Mouse (Mus musculus) forebrain, embryonic 16.5 days (tissue): ENCODE measurements around the gene Disp1. TPM values are rescaled to one million over a fixed set of nuclear protein-coding genes. Genes with fewer than 3 reads are reported as not detected.

Experiments
- ATAC-seq: fragments of 200-750 bp; cut with Nextera tagmentation; 2 replicates; pipeline ENCODE4 v1.8.0; 2017; ENCODE audit warnings: mild to moderate bottlenecking, moderate library complexity
- H3K27ac ChIP-seq: fragments of 300-500 bp; sonication (generic); 2 replicates; pipeline ENCODE4 v1.5.1; 2014; ENCODE audit warnings: low read length, control low read depth
- H3K27me3 ChIP-seq: fragments of 300-500 bp; sonication (generic); replicated peaks from 2 replicates; pipeline ENCODE4 v1.6.1; 2014; ENCODE audit warnings: low read length; ENCODE audit not compliant: control insufficient read depth, insufficient read depth
- H3K36me3 ChIP-seq: fragments of 300-500 bp; sonication (generic); 2 replicates; pipeline ENCODE4 v1.6.1; 2014; ENCODE audit not compliant: control insufficient read depth, insufficient read depth
- H3K4me1 ChIP-seq: fragments of 300-500 bp; sonication (generic); replicated peaks from 2 replicates; pipeline ENCODE4 v1.6.1; 2014; ENCODE audit warnings: low read length; ENCODE audit not compliant: control insufficient read depth, insufficient read depth
- H3K4me2 ChIP-seq: fragments of 300-500 bp; sonication (generic); 2 replicates; pipeline ENCODE4 v1.6.1; 2014; ENCODE audit warnings: mild to moderate bottlenecking, low read length, control low read depth
- H3K4me3 ChIP-seq: fragments of 300-500 bp; sonication (generic); replicated peaks from 2 replicates; pipeline ENCODE4 v1.5.1; 2014; ENCODE audit warnings: mild to moderate bottlenecking, low read length, control low read depth
- H3K9ac ChIP-seq: fragments of 300-500 bp; sonication (generic); replicated peaks from 2 replicates; pipeline ENCODE4 v1.6.1; 2014; ENCODE audit warnings: low read depth, low read length, control low read depth
- H3K9me3 ChIP-seq: fragments of 300-500 bp; sonication (generic); 2 replicates; pipeline ENCODE4 v1.6.1; 2016; ENCODE audit warnings: low read length; ENCODE audit not compliant: control insufficient read depth
- WGBS: fragments of 180-500 bp; shearing (Covaris S2); extraction: QIAGEN DNeasy Blood & Tissue Kit; methylation state at CpG from one replicate; pipeline ENCODE4 v1.1.7; 2014; 5-methylcytosine and 5-hydroxymethylcytosine counted together
- polyA plus RNA-seq: library from polyadenylated mRNA; unstranded; fragments of >200 nt; fragmentation: Nextera tagmentation; extraction: Ambion mirVana; gene quantifications from 2 replicates; pipeline ENCODE4 v1.2.1, GENCODE M21; 2015

Disp1 gene
- polyA plus RNA-seq, 1 experiment from 2014 or later: 6.4 TPM

DNA sequence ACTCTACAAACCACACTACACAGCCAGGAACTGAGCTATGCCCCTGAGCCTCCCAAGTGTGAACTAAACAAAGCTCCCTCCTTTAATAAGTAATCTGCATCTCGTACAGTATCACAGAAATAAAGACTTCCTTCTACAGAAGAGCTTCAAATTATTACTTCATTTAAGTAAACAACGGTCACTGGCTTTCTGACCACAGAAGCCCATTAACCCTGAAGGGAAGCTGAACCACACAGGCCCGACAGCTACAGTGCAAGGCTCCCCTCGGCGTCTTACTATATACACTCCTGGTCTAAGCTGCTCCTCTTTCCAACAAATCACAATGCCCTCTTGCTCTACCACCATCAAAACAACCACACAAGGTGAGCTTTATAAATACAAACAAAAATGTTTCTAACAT, 50.2 kb downstream of the Disp1 start:
- Histone ChIP-seq H3K27ac (no peak overlapping the region), H3K9ac (no peak overlapping the region), H3K9me3 (no peaks in the 10 kb centered on the region), H3K36me3 (no peaks in the 10 kb centered on the region), H3K4me2 (no peak overlapping the region), H3K4me3 (no peak overlapping the region), H3K4me1 (no peaks in the 10 kb centered on the region), H3K27me3 (no peaks in the 10 kb centered on the region)
- ATAC-seq: no peak
- WGBS: 88% methylated on average over 5 of the region's 5 CpGs

DNA sequence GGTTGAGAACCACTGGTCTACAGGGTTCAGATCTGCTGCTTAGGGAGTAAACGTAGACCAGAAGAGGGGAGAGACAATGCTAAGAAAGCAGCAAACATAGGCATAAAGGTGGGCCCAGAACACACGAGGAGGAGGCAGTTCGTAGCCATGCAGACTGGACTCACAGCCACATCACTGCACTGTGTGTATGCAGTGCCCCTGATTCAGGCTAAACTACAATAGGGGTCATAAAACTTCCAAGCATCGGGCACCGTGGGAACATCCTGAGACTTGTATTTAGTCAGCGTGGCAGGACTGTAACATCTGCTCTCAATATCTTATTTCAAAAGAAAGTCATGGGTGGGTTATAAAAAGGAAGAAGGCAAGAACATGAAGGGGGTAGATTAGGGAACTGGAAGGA, 52.9 kb downstream of the Disp1 start:
- H3K4me1 ChIP-seq: no peaks in the 10 kb centered on the region
- H3K4me2 ChIP-seq: no peak overlapping the region
- no peak overlapping the region for H3K4me3 ChIP-seq
- H3K36me3 ChIP-seq: no peaks in the 10 kb centered on the region
- WGBS: 82% methylated on average over 6 of the region's 6 CpGs
- H3K9me3 ChIP-seq: no peaks in the 10 kb centered on the region
- no peak overlapping the region for H3K9ac ChIP-seq
- no peaks in the 10 kb centered on the region for H3K27me3 ChIP-seq
- no peak overlapping the region for H3K27ac ChIP-seq
- ATAC-seq: no peak

DNA sequence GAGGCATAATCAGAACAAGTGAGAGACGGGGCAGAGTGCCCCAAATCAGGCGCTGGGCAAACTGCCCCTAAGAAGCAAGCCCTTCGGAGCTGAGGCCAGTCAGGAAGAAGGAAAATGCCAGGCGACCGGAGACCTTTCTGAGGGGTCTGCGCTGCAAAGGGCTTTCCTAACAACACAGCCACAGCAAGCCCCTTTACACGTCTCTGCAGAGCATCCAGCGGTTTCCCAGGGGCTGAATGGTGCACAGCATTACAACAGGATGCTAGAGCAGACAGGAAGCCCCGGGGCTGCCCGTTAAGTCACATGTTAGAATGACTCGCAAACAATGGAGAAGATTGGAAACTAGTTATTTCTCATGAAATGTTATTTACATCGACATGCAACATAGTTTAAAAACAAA, 53.5 kb downstream of the Disp1 start:
- H3K36me3 ChIP-seq: no peaks in the 10 kb centered on the region
- no peak for ATAC-seq
- H3K9me3 ChIP-seq: no peaks in the 10 kb centered on the region
- H3K4me2 ChIP-seq: no peak overlapping the region
- H3K4me3 ChIP-seq: no peak overlapping the region
- no peaks in the 10 kb centered on the region for H3K4me1 ChIP-seq
- WGBS: 63% methylated on average over 12 of the region's 12 CpGs
- no peak overlapping the region for H3K9ac ChIP-seq
- no peaks in the 10 kb centered on the region for H3K27me3 ChIP-seq
- H3K27ac ChIP-seq: no peak overlapping the region

DNA sequence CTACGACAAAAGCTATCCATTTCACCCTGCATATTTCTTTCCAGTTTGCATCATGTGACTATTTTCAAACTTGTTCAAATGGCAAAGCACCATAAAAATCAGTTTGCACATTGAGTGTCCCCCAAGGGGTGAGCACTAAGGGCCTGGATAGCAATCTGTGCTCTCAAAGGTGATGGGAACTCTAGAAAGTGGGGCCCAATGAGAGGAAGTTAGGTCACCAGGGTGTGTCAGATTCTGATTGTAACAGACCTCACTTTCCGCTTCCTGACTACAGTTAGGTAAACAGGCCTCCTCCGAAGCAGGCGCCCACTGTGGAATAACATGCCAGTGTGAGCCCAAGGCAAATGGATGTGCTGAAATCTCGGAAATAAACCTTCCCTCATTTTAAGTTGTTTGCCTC, 54.6 kb downstream of the Disp1 start:
- no peak for ATAC-seq
- WGBS: 97% methylated on average over 5 of the region's 5 CpGs
- H3K27me3 ChIP-seq: no peaks in the 10 kb centered on the region
- H3K4me1 ChIP-seq: no peaks in the 10 kb centered on the region
- no peak overlapping the region for H3K4me2 ChIP-seq
- H3K9ac ChIP-seq: no peak overlapping the region
- no peaks in the 10 kb centered on the region for H3K9me3 ChIP-seq
- no peaks in the 10 kb centered on the region for H3K36me3 ChIP-seq
- no peak overlapping the region for H3K27ac ChIP-seq
- no peak overlapping the region for H3K4me3 ChIP-seq

DNA sequence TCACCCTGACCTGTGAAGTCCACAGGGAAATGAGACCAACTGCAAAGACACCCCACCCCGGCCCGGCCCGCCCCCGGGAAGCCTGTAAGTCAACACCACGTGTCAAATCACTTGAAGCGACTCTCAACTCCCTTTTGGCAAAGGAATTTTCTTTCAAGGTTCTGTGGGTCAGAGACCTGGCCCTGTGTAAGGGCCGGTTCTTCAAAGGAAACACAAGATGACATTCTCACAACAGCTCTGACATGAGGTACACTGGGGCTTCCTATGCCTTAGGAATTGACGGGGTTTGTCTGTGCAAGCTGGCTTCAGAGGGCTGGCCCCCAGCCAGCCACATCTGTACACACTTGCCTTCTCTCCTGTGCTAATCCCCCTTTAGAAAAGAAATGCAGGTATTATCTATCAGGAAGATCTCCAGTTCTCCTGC, 56.7 kb downstream of the Disp1 start:
- 86% methylated on average over 8 of the region's 8 CpGs for WGBS
- H3K27me3 ChIP-seq: no peaks in the 10 kb centered on the region
- H3K9me3 ChIP-seq: no peaks in the 10 kb centered on the region
- no peak overlapping the region for H3K4me2 ChIP-seq
- no peak for ATAC-seq
- H3K9ac ChIP-seq: no peak overlapping the region
- no peak overlapping the region for H3K4me3 ChIP-seq
- no peaks in the 10 kb centered on the region for H3K36me3 ChIP-seq
- no peak overlapping the region for H3K27ac ChIP-seq
- no peaks in the 10 kb centered on the region for H3K4me1 ChIP-seq

DNA sequence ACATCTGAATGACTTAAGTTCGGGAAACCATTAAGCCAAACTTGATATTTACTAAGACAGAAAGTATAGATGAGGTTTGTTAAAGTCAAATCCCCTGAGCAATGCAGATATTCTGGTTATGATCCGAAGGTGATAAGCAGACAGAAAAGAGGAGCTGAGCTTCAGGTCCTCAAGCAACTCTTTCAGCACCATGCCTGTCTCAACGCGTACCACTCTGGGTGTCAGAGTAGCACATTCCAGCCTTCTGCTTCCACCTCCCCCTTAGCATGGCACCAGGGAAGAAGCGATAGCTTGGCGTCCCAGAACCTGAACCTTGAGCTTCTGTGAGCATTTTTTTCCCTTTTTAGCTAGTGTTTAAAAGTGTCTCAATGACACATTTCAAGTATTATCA, 57.1 kb downstream of the Disp1 start:
- Histone ChIP-seq H3K9me3 (no peaks in the 10 kb centered on the region), H3K4me2 (no peak overlapping the region), H3K4me3 (no peak overlapping the region), H3K4me1 (no peaks in the 10 kb centered on the region), H3K36me3 (no peaks in the 10 kb centered on the region), H3K9ac (no peak overlapping the region), H3K27me3 (no peaks in the 10 kb centered on the region), H3K27ac (no peak overlapping the region)
- 93% methylated on average over 6 of the region's 6 CpGs for WGBS
- no peak for ATAC-seq

DNA sequence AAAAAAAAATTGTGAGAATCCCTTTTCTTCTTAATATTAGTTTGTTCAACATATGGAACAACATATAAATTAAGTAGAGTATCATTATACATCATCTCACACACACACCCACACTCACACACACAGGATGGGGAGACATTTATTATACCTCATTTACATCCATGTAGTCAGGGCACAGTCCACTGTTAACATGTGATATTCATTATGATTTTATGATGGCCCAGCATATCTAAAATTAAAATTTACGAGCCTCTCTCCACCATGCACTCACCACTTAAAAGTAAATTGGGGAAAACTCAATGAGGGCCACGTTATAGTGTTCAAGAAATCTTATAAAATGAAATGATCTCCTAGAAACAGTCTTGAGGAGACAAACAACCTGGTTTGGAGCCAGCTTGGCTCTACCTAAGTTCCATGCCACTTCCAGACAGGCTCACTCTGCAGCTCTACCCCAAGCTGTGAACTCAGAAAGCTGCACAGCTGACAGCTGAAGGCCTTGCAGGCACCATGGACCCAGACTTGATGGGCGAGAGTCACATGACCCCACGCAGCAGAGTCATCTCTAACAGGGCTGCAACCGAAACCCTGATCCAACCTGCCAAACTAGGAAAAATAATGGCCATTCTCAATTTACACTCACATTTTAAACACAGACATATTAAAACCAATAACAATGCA, 57.7 kb downstream of the Disp1 start:
- Histone ChIP-seq H3K4me1 (no peaks in the 10 kb centered on the region), H3K4me3 (no peak overlapping the region), H3K27ac (no peak overlapping the region), H3K36me3 (no peaks in the 10 kb centered on the region), H3K9ac (no peak overlapping the region), H3K27me3 (no peaks in the 10 kb centered on the region), H3K9me3 (no peaks in the 10 kb centered on the region), H3K4me2 (no peak overlapping the region)
- no peak for ATAC-seq
- 88% methylated on average over 5 of the region's 5 CpGs for WGBS

DNA sequence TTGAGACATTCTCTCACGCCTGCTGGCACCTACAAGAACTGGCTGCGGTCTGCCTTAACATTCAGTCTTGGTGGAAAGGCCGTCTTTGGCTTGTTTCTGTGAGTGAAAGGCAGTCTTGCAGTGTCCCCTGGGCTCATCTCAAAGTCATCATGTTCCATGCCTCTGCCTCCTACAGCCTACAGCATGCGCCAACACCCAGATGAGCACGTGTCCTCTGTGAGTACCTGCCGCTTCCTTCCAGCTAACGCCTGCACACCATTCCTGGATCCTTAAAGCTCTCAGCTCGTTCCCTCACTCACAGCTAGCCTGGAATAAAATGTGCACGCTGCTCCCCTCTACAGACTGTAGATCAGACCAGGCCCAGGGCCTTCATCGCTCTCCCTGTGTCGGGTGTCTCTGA, 60.3 kb downstream of the Disp1 start:
- H3K4me3 ChIP-seq: no peak overlapping the region
- WGBS: 87% methylated on average over 11 of the region's 11 CpGs
- ATAC-seq: no peak
- H3K9me3 ChIP-seq: 0 out of 2 replicates have a peak, but pooled peaks cover 2% of the 10 kb centered on the region
- no peak overlapping the region for H3K9ac ChIP-seq
- no peaks in the 10 kb centered on the region for H3K27me3 ChIP-seq
- H3K4me2 ChIP-seq: no peak overlapping the region
- no peaks in the 10 kb centered on the region for H3K4me1 ChIP-seq
- no peaks in the 10 kb centered on the region for H3K36me3 ChIP-seq
- no peak overlapping the region for H3K27ac ChIP-seq

DNA sequence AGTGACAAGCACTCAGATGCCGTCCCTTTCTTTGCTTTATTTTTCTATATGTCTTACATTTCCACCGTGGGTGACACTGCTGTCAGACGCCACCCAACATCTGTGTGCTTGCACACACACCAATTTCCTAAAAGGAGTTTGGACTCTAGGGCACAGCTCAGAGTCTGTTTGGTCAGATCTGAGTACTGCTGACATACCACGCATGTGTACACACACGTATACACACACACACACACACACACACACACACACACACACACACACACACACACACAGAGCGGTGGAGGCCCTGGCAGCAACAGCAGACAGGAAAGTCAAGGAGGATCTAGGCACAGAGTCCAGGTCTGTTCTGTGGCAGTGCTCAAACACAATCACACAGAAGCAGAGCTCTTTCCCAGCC, 61.1 kb downstream of the Disp1 start:
- no peaks in the 10 kb centered on the region for H3K4me1 ChIP-seq
- no peak overlapping the region for H3K27ac ChIP-seq
- WGBS: 87% methylated on average over 5 of the region's 6 CpGs
- H3K27me3 ChIP-seq: no peaks in the 10 kb centered on the region
- H3K4me3 ChIP-seq: no peak overlapping the region
- no peaks in the 10 kb centered on the region for H3K36me3 ChIP-seq
- H3K9me3 ChIP-seq: 0 out of 2 replicates have a peak, but pooled peaks cover 2% of the 10 kb centered on the region
- H3K4me2 ChIP-seq: no peak overlapping the region
- H3K9ac ChIP-seq: no peak overlapping the region
- no peak for ATAC-seq

DNA sequence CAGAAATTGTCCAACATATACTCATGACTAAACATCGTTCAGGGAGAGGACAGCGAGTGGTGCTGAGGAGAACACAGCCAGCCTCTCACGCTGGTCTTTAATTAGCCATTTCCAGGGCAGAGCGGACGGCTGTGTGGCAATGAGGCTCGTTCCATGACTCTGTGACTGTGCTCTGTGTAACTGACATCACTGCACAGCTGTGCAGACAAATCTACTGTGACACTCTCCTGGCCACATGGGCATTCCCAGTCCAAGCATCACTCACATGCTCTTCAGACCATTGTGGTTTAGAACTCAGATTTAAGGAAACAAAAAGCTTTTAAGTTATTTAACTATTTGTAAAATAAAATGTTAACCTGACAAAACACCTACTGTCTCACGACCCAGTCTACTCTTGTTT, 62.1 kb downstream of the Disp1 start:
- Histone ChIP-seq H3K4me2 (no peak overlapping the region), H3K27ac (no peak overlapping the region), H3K27me3 (no peaks in the 10 kb centered on the region), H3K9me3 (0 out of 2 replicates have a peak, but pooled peaks cover 2% of the 10 kb centered on the region), H3K4me3 (no peak overlapping the region), H3K36me3 (no peaks in the 10 kb centered on the region), H3K9ac (no peak overlapping the region), H3K4me1 (no peaks in the 10 kb centered on the region)
- 71% methylated on average over 7 of the region's 7 CpGs for WGBS
- ATAC-seq: no peak
